Mouse (Mus musculus) ovary, postnatal 10 days (tissue): ENCODE results near the gene Gnb3.
"Not testable (repeated sequence)": the region's sequence is repeated elsewhere in the genome, so short reads cannot be mapped to it uniquely, and the experiment has no call there.

ENCODE experiments used
- DNase-seq: peaks from one replicate; pipeline ENCODE4 v3.0.0; 2022; ENCODE audit warnings: low spot score

Gene Gnb3

DNA sequence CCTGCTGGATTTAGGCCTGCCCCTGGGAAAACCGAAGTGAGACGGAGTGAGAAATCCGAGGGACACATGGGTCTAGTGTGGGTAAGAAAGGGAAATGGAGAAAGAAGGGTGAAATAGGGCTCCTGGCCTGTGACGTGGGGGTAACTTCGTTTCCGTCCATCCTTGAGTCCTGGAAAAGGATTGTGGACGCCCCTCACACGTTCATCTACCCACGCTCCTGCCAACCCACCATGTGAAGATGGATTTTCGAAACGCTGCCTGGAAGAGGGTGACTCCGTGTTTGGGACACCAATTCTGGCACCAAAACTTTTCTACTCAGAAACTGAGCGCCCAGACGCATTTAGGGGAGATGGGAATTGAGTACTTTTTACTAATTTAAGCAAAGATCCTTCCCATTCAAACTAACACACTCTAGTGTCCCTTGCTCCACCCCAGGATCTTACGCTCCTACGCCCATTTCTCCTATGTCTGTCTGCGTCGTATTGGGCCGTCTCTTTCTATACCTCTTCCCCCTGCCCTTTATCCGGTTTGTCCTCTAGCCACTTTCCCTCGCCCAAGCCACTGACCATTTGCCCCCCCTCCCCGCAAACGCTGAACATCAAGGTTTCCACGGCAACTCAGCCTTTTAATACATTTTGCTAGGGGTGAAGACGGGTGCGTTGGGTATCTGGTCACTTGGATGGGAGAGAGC, 17.9 kb upstream of the Gnb3 start:
- no peak for DNase-seq

DNA sequence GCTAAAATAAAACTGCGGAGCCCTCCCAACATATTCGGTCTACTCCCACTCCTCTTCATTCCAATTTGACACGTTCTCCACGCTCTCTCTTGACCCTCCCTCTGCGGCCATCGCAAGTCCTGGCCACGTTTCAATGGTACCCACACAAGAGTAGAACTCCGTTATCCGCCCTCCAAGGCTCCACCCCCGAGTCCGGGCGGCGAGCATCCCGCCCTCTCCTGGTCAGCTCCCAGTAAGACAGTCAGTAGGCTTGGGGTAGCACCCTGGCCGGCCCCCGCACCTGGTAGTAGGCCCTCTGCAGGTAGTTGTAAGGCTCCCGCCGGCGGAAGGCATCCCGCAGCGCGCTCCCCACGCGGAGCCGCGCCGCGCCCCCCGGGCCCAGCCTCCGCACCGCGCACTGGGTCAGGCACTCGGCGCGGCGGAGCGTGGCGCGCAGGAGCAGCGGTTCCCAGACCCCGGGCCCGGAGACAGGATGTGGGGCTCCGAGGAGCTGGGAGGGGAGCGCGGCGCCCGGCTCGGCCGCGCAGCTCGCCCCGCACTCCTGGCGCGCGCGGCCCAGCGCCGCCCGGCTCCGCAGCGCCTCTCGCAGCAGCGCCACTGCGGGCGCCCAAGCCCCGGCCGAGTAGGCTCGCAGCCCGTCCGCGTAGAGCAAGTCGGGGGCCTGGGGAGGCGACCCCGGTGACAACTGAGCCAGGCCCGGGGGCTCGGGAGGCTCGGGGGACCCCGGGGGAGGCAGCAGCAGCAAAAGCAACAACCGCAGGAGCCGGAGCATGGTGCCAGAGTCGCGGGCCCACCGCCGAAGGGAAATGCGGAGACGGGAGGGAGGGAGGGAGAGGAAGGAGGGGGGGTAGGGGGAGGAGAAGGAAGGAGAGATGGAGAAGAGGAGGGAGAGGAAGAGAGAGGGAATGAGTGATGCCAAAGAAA, 17.1 kb upstream of the Gnb3 start, which contains the start of gene P3h3:
Gene P3h3 (minus strand): TSS at position 837 of the 924 bp plus-strand sequence.
- peak; percentile 56 for DNase-seq

GRCm38 (mm10) chr6:124856321-124856720, 16.2 kb upstream of the Gnb3 start:
- DNase-seq: no peak

DNA sequence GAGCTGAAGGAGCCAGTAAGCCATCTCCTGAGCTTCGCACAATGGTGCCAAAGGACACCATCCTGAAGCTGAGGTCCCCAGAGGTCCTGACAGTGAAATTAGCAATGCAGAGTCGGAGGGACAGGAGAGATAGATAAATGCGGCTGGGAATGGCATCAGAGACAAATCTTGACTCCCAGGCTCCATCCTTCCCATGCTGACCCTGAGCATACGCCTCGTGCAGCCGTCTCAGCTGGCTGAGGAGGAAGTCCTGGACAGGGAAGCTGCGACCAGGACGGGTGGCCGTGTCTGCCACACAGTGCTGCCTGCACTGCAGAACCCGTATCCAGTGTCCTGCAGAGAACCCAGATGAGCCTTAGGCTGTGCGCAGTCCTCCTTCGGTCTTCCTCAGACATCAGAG, 14.6 kb upstream of the Gnb3 start:
- DNase-seq: no peak

- no peak for DNase-seq
Observed at GRCm38 (mm10) chr6:124850535-124850934, 10.5 kb upstream of the Gnb3 start.

- DNase-seq: peak; percentile 92
Observed at GRCm38 (mm10) chr6:124847305-124847704, 7.2 kb upstream of the Gnb3 start.

GRCm38 (mm10) chr6:124839805-124840204, 270 bp downstream of the Gnb3 start:
- no peak for DNase-seq

GRCm38 (mm10) chr6:124836411-124836810, 3.7 kb downstream of the Gnb3 start:
- no peak for DNase-seq

DNA sequence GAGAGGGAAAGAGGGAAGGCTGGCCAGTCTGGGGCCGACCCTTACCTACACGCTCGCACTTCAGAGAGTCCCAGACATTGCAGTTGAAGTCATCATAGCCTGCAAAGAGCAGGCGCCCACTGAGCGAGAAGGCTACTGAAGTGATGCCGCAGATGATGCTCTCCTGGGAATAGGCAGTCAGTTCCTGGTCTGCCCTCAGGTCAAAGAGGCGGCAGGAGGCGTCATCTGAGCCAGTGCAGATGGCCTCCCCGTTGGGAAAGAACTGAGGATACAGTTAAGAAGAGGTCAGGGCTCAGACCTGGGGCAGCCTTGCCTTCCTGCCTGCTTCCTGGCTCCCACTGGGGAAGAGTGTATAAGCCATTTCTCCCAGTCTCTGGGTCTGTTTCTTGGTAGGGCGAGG, 4.5 kb downstream of the Gnb3 start:
- DNase-seq: no peak

DNA sequence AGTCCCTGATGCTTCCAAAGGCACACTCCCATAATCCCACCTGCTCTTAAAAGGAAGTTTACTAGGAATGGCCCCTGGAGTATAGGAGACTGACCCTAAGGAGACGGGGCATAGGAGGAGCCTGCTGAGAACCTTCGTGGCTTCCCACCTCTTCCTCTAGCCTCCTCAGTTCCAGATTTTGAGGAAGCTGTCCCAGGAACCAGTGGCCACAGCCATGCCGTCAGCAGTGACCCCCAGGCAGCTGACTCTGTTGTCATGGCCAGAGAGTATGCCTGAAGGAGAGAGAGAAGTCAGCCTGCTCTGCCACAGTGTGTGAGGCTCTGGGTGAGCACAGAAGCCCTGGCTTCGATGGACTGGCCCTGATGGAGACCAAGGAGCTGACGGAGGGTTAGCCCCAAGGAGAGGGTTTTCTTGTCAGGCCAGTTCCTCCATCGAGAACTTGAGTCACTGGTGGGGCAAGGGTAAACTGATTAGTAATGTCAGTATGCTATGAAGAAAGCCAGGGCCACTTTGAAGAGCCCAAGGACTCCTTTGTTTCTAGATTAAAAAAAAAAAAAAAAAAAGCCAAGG, 5.5 kb downstream of the Gnb3 start:
- DNase-seq: no peak

DNA sequence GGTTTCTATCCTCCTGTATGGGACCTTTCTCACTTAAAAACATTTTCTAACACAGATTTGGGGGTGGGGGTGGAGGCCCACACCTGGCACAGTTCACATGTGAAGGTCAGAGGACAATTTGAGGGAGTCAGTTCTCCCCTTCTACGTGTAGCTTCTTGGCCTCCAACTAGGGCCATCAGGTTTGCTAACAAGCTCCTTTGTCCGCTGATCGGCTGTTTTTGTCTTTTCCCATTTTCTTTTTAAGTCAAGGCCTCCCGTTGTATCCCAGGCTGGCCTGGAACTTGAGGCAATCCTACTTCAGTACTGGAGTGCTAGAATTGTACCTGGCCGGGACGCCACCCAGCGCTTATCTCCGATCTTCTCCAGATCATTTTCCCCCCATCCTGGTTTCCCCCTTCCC, 8.4 kb downstream of the Gnb3 start:
- no peak for DNase-seq

GRCm38 (mm10) chr6:124831199-124831598, 8.9 kb downstream of the Gnb3 start:
- DNase-seq: not testable (repeated sequence)

DNA sequence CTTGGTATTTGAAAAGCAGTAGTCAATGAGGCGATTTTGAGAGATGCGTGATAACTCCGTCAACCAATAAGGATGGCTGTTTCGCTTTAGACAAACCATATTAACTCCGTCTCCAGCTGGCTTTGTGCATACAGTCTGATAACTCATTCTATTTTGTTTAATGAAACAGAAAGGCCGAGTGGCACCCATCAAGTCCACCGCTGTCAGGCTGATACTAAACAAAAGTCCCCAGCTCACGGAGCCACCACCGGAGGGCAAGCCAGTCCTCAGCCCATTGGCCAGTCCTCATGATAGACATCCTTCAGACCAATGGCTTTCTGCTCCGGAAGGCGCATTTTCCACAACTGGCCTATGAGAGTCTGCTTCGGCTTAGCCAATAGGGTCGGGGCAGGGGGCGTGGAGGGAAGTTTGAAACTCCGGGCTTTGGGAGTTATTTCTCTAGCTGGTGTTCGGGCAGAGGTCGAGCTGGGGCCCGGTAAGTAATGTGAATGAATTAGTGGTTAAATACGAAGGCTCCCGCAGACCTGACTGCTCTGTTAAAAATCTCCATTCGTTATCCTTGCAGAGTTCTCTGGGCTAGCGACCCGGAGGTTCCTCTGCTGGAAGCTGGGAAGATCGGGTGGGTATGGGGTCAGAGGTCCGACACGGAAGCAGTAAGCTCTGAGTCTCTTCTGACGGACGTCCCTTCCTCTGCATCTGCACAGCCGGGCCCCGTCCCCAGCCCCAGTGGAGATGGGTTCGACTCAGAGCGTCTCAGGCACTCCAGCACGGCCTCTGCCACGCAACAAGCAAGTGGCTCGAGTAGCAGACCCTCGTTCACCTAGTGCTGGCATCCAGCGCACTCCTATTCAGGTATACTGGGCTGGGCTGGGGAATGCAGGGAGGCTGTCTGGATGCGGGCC, 10.0 kb downstream of the Gnb3 start:
- peak; percentile 85 for DNase-seq

DNA sequence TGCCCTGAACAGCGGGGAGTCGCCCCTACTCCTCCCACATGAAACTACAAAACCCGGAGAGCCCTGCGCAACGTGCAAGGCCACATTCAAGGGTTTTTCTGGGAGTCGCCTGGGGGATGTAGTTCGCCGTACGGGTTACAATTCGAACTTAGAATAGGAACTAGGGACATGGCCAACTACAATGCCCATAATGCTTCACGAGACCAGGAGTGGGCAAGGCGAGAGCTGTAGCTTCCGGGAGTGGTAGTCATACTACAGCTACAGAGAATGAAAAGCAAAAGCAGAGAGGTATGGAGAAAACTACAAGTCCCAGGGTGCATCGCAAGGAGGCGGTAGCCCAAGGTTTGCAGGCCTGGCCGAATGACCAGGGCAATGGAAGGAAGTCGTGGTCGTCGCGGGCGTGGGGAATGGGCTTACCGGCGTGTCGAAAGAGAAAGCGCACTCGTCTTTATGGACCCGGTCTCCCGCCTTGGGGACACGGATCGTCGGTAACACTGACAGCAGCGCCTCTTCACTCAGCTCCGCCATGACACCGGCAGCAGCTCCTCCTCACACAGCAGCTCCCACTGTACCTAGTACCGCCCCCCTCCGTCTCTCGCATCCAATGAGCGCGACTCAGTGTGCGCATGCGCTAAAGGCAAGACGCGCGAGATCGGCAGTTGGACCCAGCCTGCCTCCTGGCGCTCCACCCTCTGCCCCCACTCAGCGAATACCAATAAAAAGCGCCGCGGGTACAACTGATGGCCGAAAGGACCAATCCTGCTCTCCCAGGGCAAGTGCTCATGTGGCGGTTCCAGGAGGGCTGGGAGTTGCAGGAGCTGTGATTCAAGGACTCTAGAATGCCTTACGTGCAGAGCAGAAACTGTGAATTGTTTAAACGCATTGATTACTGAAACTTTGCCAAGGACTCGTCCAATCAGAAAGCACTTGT, 10.9 kb downstream of the Gnb3 start, which contains the start of the genes Usp5 and Cdca3:
Gene Usp5 (minus strand): TSS at position 617 of the 931 bp plus-strand sequence.
Gene Cdca3 (plus strand): TSS at position 680 of the 931 bp plus-strand sequence.
- DNase-seq: peak; percentile 87

- no peak for DNase-seq
Observed at GRCm38 (mm10) chr6:124828101-124828592, 11.9 kb downstream of the Gnb3 start.

GRCm38 (mm10) chr6:124822049-124822448, 18.0 kb downstream of the Gnb3 start:
- DNase-seq: no peak

- no peak for DNase-seq
Observed at GRCm38 (mm10) chr6:124820891-124821290, 19.2 kb downstream of the Gnb3 start.

DNA sequence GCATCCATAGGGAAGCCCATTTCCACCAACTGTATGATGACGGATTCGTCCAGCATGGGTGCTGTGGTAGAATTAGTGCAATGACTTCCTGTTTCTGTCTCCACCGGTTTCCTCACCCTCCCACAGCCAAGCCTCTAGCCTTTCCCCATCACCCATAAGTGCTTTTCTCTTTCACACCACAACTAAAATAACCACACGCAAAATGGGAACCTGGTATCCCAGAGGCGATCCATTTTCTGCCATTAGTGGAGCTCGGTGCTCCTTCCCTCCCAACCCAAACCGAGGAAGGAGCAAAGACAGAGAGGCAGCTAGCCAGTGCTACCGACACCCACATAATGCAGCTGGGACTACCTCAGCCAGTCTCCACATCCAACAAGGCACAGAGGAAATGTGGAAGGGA, 22.1 kb downstream of the Gnb3 start:
- DNase-seq: no peak

DNA sequence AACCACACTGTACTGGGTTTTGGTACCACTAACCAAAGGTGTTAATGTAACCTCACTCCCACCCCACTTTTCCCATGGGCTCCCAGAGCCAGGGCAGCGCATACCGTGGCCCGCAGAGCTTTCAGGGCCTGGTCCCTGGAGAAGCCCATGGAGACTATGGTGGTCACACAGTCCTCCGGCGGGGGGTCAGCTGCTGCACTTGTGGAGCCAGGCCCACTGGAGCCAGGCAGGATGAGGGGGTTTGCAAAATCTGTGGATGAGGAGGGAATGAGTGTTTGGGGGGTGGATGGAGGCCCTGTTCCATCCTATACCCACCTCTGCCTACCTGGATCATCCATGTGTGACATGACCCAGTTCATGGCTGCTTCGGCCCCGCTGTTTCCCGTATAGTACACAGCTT, 22.5 kb downstream of the Gnb3 start:
- no peak for DNase-seq

DNA sequence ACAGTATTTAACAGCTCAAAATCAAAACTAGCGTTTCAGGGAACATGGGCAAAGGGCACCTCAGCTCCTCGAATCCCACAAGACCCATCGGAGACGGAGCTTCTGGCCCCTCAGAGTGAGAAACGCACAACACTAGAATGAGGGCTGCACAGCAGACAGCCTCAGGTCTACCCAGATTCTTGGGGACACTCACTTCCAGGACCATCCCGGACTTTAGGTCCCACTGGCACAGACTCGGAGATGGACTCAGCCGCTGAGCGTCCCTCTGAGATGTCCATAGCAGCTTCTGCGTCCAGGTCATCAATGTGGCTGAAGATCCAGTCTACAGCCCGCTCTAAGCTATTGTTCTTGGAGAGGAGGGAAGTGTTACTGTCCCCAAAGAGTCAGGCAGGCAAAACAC, 22.9 kb downstream of the Gnb3 start:
- no peak for DNase-seq
